Mouse (Mus musculus) spleen, postnatal 14 days (tissue): ENCODE data around the gene Ankdd1b.

Source experiments
- DNase-seq, 2 experiments: peaks; one replicate each; pipeline ENCODE4 v3.0.0; 2021 to 2022; ENCODE audit warnings: low spot score in 2 of 2

Gene Ankdd1b

GRCm38 (mm10) chr13:96407040-96407439 is 64.0 kb downstream of the Ankdd1b start:
- DNase-seq: no peak

- no peak for DNase-seq
Observed at GRCm38 (mm10) chr13:96405518-96405917, 65.5 kb downstream of the Ankdd1b start.

- DNase-seq: no peak
Observed at GRCm38 (mm10) chr13:96401251-96401650, 69.7 kb downstream of the Ankdd1b start.

- no peak for DNase-seq
Observed at GRCm38 (mm10) chr13:96389301-96389700, 81.7 kb downstream of the Ankdd1b start.

- DNase-seq: peak; percentile 95 to 98
Observed at GRCm38 (mm10) chr13:96388042-96388888, 82.7 kb downstream of the Ankdd1b start, which contains the start of gene Poc5. Poc5 (plus strand) TSS chr13:96388294.

GRCm38 (mm10) chr13:96377883-96378282 is 93.1 kb downstream of the Ankdd1b start:
- no peak for DNase-seq

- DNase-seq: no peak
Observed at GRCm38 (mm10) chr13:96376871-96377270, 94.1 kb downstream of the Ankdd1b start.

GRCm38 (mm10) chr13:96375519-96375918 is 95.5 kb downstream of the Ankdd1b start:
- peak in 1 of 2 experiments; percentile 3 for DNase-seq
